Mouse (Mus musculus): Measurements from ENCODE around the gene March1. TPM values are rescaled to one million over a fixed set of nuclear protein-coding genes. Genes with fewer than 3 reads are reported as not detected.

The March1 gene
- polyA plus RNA-seq, 1 experiment from 2014 or later = 0.97 TPM

GRCm38 (mm10) chr8:65781156-65781555, 163.5 kb downstream of the March1 start:
- DNase-seq (ENCODE audit: extremely low spot score, low spot score) = no peak
- Histone ChIP-seq H3K4me1 (no peaks in the 10 kb centered on the region), H3K9me3 (no peaks in the 10 kb centered on the region), H3K36me3 (replicated peaks) (no peaks in the 10 kb centered on the region), H3K27me3 (ENCODE audit: poor library complexity, severe bottlenecking) (no peaks in the 10 kb centered on the region), H3K27ac (no peak overlapping the region), H3K4me3 (no peak overlapping the region)
- WGBS = 78% methylated on average over 5 of the region's 5 CpGs

- WGBS = 87% methylated on average over 2 of the region's 2 CpGs
- H3K27me3 ChIP-seq (ENCODE audit: poor library complexity, severe bottlenecking) = no peaks in the 10 kb centered on the region
- no peaks in the 10 kb centered on the region for H3K9me3 ChIP-seq
- H3K36me3 ChIP-seq (replicated peaks) = no peaks in the 10 kb centered on the region
- H3K4me1 ChIP-seq = no peaks in the 10 kb centered on the region
- no peak overlapping the region for H3K27ac ChIP-seq
- no peak for DNase-seq (ENCODE audit: extremely low spot score, low spot score)
- H3K4me3 ChIP-seq = no peak overlapping the region
These were observed 195.3 kb downstream of the March1 start for GRCm38 (mm10) chr8:65812971-65813370.

GRCm38 (mm10) chr8:65922294-65923019, 304.8 kb downstream of the March1 start:
- WGBS = 90% methylated on average over 3 of the region's 3 CpGs
- no peak overlapping the region for H3K27ac ChIP-seq
- no peaks in the 10 kb centered on the region for H3K4me1 ChIP-seq
- no peaks in the 10 kb centered on the region for H3K27me3 ChIP-seq (ENCODE audit: poor library complexity, severe bottlenecking)
- peaks cover 2% of the 10 kb centered on the region; the same call in 1 of the 2 replicates for H3K9me3 ChIP-seq
- DNase-seq (ENCODE audit: extremely low spot score, low spot score) = no peak
- no peak overlapping the region for H3K4me3 ChIP-seq
- H3K36me3 ChIP-seq (replicated peaks) = no peaks in the 10 kb centered on the region

GRCm38 (mm10) chr8:65956948-65957347, 339.2 kb downstream of the March1 start:
- Histone ChIP-seq H3K9me3 (no peaks in the 10 kb centered on the region), H3K27ac (no peak overlapping the region), H3K36me3 (replicated peaks) (no peaks in the 10 kb centered on the region), H3K4me3 (no peak overlapping the region), H3K4me1 (peaks cover 13% of the 10 kb centered on the region), H3K27me3 (ENCODE audit: poor library complexity, severe bottlenecking) (no peaks in the 10 kb centered on the region)
- no peak for DNase-seq (ENCODE audit: extremely low spot score, low spot score)
- 25% methylated on average over 5 of the region's 5 CpGs for WGBS

- no peak for DNase-seq (ENCODE audit: extremely low spot score, low spot score)
- H3K36me3 ChIP-seq (replicated peaks) = no peaks in the 10 kb centered on the region
- no peaks in the 10 kb centered on the region for H3K9me3 ChIP-seq
- H3K4me3 ChIP-seq = no peak overlapping the region
- H3K27me3 ChIP-seq (ENCODE audit: poor library complexity, severe bottlenecking) = no peaks in the 10 kb centered on the region
- no peak overlapping the region for H3K27ac ChIP-seq
- peaks cover 13% of the 10 kb centered on the region for H3K4me1 ChIP-seq
These were observed 339.8 kb downstream of the March1 start for GRCm38 (mm10) chr8:65957492-65957891.

- WGBS = 2% methylated on average over 10 of the region's 10 CpGs
These were observed 349.0 kb downstream of the March1 start for GRCm38 (mm10) chr8:65966502-65967222.

GRCm38 (mm10) chr8:65967223-65967778, 349.6 kb downstream of the March1 start:
- Histone ChIP-seq H3K4me1 (peaks cover 19% of the 10 kb centered on the region), H3K27ac (no peak overlapping the region), H3K27me3 (ENCODE audit: poor library complexity, severe bottlenecking) (no peaks in the 10 kb centered on the region), H3K9me3 (no peaks in the 10 kb centered on the region), H3K36me3 (replicated peaks) (no peaks in the 10 kb centered on the region), H3K4me3 (peak overlapping the region; percentile 25; the same call in 1 of the 2 replicates)
- 48% methylated on average over 8 of the region's 8 CpGs for WGBS
- peak; percentile 17 for DNase-seq (ENCODE audit: extremely low spot score, low spot score)

More at GRCm38 (mm10) chr8:65966502-65967222, 349.0 kb downstream of the March1 start:
- Histone ChIP-seq H3K4me3 (peak overlapping the region; percentile 25; the same call in 1 of the 2 replicates), H3K4me1 (peaks cover 19% of the 10 kb centered on the region), H3K36me3 (replicated peaks) (no peaks in the 10 kb centered on the region), H3K27ac (0 out of 2 replicates have a peak overlapping the region, but pooled peaks have one; percentile 15), H3K27me3 (ENCODE audit: poor library complexity, severe bottlenecking) (no peaks in the 10 kb centered on the region), H3K9me3 (no peaks in the 10 kb centered on the region)
- peak; percentile 16 for DNase-seq (ENCODE audit: extremely low spot score, low spot score)

GRCm38 (mm10) chr8:65976905-65977304, 359.2 kb downstream of the March1 start:
- DNase-seq (ENCODE audit: extremely low spot score, low spot score) = no peak
- Histone ChIP-seq H3K4me3 (no peak overlapping the region), H3K27me3 (ENCODE audit: poor library complexity, severe bottlenecking) (no peaks in the 10 kb centered on the region), H3K27ac (no peak overlapping the region), H3K36me3 (replicated peaks) (no peaks in the 10 kb centered on the region), H3K9me3 (no peaks in the 10 kb centered on the region), H3K4me1 (no peaks in the 10 kb centered on the region)
- WGBS = 65% methylated on average over 5 of the region's 5 CpGs

GRCm38 (mm10) chr8:65982039-65982438, 364.3 kb downstream of the March1 start:
- Histone ChIP-seq H3K36me3 (replicated peaks) (no peaks in the 10 kb centered on the region), H3K4me3 (no peak overlapping the region), H3K27ac (no peak overlapping the region), H3K4me1 (no peaks in the 10 kb centered on the region), H3K9me3 (no peaks in the 10 kb centered on the region), H3K27me3 (ENCODE audit: poor library complexity, severe bottlenecking) (no peaks in the 10 kb centered on the region)
- WGBS = 87% methylated on average over 2 of the region's 2 CpGs
- DNase-seq (ENCODE audit: extremely low spot score, low spot score) = no peak

GRCm38 (mm10) chr8:65987665-65988064, 370.0 kb downstream of the March1 start:
- no peaks in the 10 kb centered on the region for H3K27me3 ChIP-seq (ENCODE audit: poor library complexity, severe bottlenecking)
- no peaks in the 10 kb centered on the region for H3K9me3 ChIP-seq
- no peak overlapping the region for H3K27ac ChIP-seq
- DNase-seq (ENCODE audit: extremely low spot score, low spot score) = no peak
- H3K4me3 ChIP-seq = no peak overlapping the region
- H3K4me1 ChIP-seq = no peaks in the 10 kb centered on the region
- WGBS = 88% methylated on average over 1 of the region's 1 CpGs
- no peaks in the 10 kb centered on the region for H3K36me3 ChIP-seq (replicated peaks)

- no peak overlapping the region for H3K27ac ChIP-seq
- 89% methylated on average over 2 of the region's 2 CpGs for WGBS
These were observed 405.1 kb downstream of the March1 start for GRCm38 (mm10) chr8:66022815-66023214.

GRCm38 (mm10) chr8:66033651-66034050, 416.0 kb downstream of the March1 start:
- no peaks in the 10 kb centered on the region for H3K36me3 ChIP-seq (replicated peaks)
- H3K4me1 ChIP-seq = no peaks in the 10 kb centered on the region
- H3K27me3 ChIP-seq (ENCODE audit: poor library complexity, severe bottlenecking) = no peaks in the 10 kb centered on the region
- no peaks in the 10 kb centered on the region for H3K9me3 ChIP-seq
- WGBS = 91% methylated on average over 3 of the region's 3 CpGs
- H3K27ac ChIP-seq = no peak overlapping the region
- no peak for DNase-seq (ENCODE audit: extremely low spot score, low spot score)
- no peak overlapping the region for H3K4me3 ChIP-seq

More at GRCm38 (mm10) chr8:66022815-66023214, 405.1 kb downstream of the March1 start:
- H3K36me3 ChIP-seq (replicated peaks) = no peaks in the 10 kb centered on the region
- H3K4me1 ChIP-seq = no peaks in the 10 kb centered on the region
- no peak for DNase-seq (ENCODE audit: extremely low spot score, low spot score)
- H3K27me3 ChIP-seq (ENCODE audit: poor library complexity, severe bottlenecking) = no peaks in the 10 kb centered on the region
- H3K9me3 ChIP-seq = no peaks in the 10 kb centered on the region
- no peak overlapping the region for H3K4me3 ChIP-seq

GRCm38 (mm10) chr8:66034429-66034828, 416.7 kb downstream of the March1 start:
- Histone ChIP-seq H3K4me3 (no peak overlapping the region), H3K36me3 (replicated peaks) (no peaks in the 10 kb centered on the region), H3K27me3 (ENCODE audit: poor library complexity, severe bottlenecking) (no peaks in the 10 kb centered on the region), H3K4me1 (no peaks in the 10 kb centered on the region), H3K9me3 (no peaks in the 10 kb centered on the region), H3K27ac (no peak overlapping the region)
- DNase-seq (ENCODE audit: extremely low spot score, low spot score) = no peak
- 93% methylated on average over 3 of the region's 3 CpGs for WGBS

All from forebrain, embryonic 10.5 days (tissue).